Mouse (Mus musculus) urinary bladder, postnatal 36 days (tissue): Measurements from ENCODE around the gene Stk11ip.

Experiments used
- DNase-seq, 2 experiments: peaks; one replicate each; pipeline ENCODE4 v3.0.0; 2022; ENCODE audit warnings: low spot score in 2 of 2, mixed read lengths in 1 of 2

Gene Stk11ip

DNA sequence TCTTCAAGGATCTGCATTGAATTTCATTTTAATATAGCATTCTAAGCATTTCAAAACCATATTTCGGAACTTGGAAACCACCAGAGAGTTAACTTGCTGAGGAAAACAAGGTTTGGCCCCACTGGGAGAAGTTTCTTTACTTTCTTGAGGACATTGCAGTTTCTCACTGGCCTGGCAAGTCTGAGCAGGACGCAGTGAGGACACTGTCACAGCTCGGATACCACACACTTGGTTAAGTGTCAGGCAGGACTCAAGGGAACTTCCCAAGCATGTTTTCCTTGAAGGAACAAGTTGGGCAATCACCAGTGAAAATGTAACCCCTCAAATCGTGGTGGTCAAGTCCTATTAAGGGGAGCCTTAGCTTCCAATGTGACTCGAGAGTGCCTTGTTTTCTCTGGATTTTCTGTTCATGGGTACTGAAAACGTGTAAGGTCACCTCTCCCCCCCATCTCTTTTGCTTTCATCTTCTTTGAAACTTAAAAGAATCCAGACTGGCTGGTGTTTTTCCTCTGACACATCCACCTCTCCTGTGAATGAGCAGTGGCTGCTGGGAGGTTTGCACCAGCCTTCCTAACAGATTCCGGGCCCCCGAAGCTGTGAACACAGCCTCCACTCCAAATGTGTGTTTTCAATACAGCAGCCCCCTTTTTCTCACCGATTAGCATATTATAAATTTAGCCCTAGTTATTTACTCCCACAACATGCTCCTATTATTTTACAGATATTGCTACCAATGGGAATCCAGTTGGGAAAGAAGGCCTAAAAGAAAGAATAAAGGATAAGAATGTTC lies 16.9 kb upstream of the Stk11ip start:
- no peak for DNase-seq

DNA sequence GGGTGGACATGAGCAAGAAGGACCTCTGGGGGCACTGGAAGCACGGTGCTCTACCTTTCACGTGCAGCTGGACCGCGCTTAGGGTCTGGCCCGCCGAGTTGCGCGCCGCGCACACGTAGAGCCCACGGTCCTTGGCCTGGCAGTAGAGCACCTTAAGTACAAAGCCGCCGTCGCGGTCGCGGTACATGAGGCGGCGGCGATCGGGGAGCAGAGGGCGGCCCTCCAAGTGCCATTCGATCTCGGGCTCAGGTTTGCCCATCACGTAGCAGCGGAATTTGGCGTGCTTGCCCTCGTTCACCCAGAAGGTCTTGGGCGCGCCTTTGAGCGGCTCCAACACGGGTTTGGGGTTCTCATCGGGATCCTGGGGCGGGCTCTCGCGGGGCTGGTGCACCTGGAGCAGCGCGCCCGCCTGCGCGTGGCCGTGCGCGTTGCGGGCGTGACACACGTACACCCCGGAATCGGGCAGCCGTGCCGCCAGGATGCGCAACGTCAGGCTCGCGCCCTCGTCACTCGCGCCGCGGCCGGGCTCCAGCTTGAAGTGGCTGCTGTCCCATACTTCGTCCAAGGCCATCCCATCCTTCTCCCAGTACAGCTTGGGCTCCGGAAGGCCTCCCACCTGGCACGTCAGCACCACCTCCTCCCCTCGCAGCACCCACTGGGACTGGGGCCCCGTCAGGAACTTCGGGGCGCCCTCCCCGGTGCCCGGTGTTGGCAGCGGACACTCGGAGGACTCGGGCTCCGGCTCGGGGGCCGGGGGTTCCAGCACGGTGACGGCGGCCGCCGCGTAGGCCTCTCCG lies 16.0 kb upstream of the Stk11ip start:
- peak; percentile 53 to 55 for DNase-seq

DNA sequence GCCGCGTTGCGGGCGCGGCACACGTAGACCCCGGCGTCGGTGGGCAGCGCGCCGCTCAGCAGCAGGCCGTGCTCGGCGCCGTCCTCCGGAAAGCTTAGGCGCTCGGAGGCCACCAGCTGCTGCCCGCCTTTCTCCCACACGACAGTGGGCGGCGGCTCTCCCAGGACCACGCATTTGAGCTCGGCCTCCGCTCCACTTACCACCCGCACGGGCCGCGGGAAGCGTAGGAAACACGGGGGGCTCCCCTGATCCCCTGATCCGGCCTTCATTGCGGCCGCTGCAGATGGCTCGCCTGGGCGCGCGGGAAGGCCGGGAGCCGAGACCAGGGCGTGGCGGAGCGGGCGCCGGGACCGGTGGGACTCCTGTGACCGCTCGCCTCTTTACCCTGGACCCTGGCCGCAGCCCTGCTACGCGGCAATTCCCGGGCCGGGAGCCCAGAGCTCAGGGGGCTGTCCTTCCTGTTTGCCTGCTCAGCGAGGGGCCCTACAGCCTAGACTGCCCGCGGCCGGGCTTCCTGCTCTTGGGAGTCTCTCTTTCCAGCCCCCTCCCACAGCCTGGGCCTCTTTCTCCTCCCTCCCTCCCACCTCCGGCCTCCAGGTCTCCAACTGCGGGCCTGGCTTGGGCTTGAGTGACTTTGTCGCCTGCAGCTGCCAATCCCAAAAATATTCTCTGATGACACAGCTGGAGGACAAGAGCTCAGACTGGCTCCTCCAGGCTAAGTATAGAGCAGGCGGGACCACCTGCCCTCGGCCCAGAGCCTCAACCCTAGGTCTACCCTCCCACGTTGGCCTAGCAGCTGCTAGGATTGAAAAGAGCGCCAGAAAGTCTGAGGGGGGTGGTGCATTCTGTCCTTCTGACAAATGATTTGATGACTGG lies 15.1 kb upstream of the Stk11ip start, which contains the start of gene Obsl1:
Gene Obsl1, minus strand, starts transcription at position 497 of the 876 bp plus-strand sequence.
- DNase-seq: peak; percentile 42 to 63

DNA sequence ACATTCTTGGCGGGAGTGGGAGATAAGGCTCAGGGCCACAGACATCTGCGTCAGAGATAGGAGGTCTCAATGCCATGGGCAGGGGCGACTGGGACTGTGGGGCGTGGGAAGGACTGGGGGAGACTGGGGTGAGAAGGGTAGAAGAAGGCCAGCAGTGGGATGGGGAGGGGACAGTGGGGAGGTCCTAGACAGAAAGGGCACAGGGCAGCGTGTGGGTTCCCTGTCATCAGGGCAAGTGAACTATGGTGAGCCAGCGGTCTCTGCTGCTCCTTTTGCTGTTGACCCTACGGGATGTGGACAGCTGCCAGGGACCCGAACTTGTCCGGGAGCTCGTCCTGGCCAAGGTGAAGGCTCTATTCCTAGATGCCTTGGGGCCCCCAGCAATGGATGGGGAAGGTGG lies 14.3 kb upstream of the Stk11ip start, which contains the start of gene Inha:
Gene Inha, plus strand, starts transcription at position 72 of the 400 bp plus-strand sequence.
- DNase-seq: peak in 1 of 2 experiments; percentile 4

DNA sequence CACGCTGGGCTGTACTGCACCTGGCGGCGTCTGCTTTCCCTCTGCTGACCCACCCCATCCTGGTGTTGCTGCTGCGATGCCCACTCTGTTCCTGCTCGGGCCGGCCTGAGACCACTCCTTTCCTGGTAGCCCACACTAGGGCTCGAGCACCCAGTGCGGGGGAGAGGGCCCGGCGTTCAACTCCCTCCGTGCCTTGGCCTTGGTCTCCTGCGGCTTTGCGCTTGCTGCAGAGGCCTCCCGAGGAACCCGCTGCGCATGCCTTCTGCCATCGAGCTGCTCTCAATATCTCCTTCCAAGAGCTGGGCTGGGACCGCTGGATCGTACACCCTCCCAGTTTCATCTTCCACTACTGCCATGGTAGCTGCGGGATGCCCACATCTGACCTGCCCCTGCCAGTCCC lies 11.7 kb upstream of the Stk11ip start:
- peak in 1 of 2 experiments; percentile 0 for DNase-seq

DNA sequence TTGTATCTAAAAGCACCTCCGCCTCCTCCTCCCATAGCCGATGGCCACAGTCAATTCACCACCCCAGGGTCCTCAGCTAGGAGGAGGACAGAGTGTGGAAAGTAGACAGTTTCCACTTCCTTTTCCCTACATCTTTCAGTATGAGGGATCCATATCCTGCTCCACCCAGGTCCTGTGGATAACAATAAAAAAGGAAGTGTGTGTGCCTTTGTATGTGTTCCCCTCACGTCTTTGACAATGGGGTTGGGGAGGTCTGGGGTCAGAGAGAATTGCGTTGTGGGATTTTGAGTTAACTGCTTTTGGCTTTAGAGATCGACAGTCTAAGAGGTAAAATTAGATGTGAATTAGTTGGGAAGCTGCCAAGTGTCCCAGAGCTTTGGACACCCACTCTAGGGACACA lies 11.2 kb upstream of the Stk11ip start:
- no peak for DNase-seq

DNA sequence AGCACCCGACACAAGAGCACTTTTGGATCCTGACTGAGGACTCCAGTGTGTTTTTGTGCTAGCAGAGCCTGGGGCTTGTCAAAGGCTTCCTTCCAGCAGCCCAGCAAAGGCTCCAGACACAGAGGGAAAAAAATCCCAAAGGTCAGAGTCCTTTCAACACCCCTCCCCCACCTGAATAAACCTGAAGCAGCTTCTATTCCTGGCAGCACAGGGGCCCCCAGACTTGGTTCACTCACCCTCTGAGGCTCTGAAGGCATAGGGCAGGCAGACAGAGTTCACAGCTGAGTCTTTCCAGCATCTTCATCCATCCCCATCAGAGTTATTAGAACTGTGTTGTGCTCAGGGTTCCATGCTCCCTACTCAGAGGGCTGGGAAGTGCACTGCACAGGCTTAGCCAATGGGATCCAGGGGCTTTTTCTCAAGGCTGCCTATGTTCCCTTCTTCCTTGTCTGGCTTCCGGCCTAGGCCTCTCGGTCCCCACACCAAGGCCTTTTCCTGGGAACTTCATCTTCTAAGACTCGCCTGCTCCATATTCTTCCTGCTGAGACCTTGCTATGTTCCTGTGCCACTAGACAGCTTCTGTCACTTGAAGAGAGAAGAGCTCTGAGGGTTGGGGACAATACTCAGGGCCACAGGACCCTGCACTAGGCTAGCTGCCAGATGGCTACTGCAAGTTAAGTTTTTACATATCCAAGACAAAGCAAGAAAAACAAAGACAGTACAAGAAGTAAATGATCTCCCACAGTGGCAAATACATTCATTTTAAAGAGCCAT lies 9.7 kb upstream of the Stk11ip start:
- DNase-seq: no peak

DNA sequence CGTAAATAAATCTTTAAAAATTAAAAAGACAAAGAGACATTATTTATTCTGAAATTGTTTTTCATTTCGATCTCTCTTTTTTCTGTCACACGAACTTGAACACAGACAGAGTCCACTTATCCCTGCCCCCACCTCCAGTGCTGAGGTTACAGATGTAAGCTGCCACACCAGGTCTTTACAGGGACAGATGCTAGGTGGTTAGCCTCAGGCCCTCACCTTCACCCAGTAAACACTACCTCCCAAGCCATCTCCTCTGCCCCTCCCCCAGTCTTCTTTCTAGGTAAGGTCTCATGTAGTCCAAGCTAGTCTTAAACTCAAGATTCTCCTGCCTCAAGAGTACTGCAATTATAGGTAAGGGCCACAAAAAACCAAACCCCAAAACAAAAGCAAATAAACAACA lies 8.8 kb upstream of the Stk11ip start:
- DNase-seq: no peak

DNA sequence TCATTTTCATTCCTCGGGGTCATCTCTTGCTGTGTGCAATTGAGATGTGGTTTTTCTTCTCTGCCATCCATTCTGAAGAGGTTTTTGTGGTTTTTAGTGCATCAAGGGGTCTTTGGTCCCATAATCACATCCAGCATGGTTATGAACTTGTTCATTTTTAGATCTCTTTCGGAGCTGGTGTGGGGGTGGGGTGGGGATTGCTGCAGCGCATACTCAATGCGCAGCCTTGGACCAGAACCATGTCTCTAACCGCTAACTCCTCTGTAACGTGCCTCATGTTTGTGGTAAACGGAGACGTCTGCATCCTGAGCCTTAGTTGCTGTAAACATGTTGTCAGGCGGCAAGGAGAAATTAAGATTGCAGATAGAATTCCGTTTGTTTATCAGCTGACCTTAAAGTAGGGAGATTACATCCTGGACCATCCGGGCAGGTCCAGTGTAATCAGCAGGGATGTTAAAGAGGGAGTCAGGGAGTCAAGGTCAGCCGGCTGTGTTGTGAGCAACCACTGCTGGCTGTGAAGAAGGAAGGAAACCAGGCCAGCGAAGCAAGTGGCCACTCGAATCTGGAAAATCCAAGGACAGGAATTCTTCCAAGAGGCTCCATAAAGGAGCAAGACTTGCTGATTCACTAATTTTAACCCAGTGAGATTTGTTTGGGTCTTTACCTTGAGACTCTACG lies 4.5 kb upstream of the Stk11ip start:
- DNase-seq: no peak

DNA sequence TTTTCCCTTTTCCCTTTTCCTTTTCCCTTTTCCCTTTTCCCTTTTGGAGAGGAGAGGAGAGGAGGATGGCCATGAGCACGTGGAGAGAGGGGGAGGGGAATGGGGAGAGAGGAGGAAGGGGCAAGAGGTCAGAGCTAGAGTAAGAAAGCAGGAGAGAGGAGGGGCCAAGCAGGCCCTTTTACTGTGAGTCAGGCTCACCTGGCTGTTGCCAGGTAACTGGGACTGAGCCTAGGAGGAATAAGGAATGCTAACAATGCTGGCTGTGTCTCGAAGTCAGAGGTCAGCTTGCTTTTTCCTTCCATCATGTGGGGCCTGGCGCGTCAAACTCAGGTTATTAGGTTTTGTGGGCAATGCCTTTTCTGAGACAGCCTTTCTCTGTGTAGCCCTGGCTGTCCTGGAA lies 3.3 kb upstream of the Stk11ip start:
- no peak for DNase-seq

DNA sequence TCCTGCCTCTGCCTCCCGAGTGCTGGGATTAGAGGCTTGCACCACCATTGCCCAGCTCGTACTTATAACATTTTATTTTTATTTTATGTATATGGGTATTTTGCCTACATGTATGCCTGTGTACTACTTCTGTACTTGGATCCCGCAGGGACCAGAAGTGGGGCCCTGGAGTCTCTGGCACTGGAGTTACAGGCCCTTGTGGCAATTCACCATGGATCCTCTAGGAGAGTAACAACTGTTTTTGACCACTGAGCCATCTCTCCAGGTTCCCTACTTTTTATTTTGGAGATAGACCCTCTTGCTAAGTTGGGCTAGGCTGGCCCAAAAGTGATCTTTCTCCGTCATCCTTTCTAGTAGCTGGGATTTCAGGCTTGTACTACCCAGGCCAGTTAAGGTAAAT lies 2.9 kb upstream of the Stk11ip start:
- no peak for DNase-seq

DNA sequence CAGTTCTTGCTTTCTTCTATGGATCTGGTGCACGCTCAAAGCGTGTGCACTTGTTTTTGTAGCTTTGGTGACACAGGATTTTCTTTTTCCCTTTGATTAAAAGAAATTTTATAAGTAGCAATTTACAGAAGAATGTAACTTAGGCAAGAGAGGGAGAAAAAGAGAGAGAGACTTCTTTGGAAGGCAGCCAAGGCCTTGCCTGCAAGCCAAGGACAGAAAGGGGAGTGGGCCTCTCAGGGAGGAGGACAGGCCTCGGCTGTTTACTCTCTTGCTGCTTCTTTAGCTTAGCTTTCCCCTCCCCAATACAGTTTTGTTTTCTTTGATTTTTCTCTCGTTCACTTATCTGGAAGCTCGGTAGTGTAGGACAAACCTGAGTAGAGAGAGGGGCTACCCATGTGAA lies 1.8 kb upstream of the Stk11ip start:
- DNase-seq: no peak

DNA sequence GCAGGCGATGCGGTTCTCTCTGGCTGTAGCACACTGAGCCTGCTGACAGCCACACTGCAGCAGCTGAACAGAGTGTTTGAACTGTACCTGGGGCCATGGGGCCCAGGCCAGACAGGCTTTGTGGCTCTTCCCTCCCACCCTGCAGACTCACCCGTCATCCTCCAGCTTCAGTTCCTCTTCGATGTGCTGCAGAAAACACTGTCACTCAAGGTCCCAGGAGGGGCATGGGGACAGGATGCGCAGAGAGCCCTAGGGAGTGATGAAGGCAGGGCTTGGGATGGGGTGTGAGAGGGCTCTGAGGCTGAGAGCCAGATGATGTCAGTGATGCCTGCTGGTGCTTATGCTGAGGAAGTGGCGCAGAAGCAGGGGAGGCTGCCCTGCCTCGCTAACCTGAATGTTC lies 3.4 kb downstream of the Stk11ip start:
- DNase-seq: no peak

DNA sequence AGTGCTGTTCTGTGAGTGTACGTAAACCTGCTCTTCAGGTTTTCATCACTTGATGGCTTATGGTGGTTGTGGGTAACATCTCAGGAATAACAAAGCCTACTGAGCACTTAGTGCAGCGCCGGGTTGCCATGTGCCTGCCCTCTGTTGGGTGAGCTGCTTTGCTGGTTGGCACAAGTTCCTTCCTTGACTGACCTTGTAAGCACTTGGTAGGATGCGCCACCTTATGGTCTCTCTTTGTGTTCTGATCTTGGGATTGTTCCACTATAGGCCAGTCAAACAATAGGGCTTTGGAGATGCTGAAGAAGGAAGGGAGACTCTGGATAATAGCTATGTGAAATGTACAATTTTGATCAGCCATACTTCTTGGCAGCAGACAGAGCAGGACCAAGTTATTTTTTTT lies 9.2 kb downstream of the Stk11ip start:
- no peak for DNase-seq

DNA sequence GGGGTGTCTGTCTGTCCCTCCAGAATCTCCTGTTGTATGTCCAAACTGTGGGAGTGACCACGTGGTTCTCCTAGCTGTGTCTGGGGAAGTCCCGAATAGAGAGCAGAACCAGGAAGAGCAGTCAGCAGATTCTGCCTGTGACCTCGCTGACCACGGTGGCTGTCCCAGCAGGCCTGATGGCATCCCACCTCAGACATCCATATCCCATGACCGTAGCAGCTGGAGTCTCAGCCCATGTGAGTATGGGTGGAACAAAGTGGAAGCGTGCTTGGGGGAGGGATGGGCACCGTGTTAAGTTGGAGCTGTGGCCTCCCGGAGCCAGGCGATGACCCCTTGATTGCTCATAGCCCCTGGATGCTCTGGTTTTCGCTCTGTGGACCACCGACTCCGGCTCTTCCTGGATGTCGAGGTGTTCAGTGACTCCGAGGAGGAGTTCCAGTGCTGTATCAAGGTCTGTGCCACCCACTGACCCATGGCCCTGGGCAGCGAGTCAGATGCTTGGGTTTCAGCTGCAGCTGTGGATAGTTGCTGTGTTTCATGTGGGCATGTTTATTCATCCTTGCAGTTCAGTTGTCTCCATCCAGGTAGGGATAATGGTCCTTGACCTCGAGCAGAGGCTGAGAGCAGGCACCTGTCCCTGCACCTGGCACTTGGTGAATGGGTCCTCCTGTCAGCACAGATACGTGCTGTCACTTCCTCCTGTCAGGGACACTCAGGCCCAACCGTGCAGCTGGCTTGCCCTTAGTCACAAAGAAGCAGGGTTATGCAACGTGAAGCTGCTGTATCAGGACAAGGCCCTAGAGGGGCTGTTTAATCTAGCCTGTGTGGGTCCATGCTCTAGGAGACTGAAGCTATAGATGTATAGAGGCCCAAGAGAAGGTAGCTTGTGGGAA lies 11.2 kb downstream of the Stk11ip start:
- DNase-seq: no peak

DNA sequence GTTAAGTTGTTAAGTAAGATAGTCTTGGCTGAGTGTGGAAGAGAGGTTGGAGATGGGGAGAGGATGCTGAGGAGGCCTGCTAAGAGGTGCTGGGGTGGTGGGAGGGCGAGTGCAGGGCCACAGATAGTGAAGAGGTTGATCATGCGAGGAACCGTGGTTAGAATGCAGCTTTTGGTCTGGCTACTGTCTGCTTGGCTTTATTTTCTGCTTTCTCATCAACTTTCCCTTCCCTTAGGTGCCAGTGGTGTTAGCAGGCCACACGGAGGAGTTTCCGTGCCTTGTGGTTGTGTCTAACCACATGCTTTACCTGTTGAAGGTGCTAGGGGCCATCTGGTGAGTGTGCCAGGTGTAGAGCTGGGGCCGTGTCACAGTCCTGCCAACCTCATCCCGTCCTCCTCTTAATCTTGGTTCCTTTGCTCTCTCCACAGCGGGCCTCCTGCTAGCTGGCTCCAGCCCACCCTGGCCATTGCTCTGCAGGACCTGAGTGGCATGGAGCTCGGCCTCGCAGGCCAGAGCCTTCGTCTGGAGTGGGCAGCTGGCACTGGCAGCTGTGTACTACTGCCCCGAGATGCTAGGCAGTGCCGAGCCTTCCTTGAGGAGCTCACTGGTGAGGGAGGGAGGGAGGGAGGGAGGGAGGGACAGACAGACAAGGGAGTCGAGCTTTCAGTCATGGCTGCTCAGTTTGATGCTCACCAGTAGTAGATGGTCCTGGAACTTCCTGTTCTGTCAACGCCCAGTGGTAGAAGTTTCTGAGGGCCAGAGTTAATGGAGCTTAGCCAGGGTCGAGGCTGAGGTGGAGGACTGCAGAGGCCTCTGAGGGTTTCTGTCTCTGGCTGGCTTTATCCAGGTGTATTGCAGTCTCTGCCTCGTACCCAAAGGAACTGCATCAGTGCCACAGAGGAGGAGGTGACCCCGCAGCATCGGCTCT lies 12.3 kb downstream of the Stk11ip start:
- DNase-seq: no peak

DNA sequence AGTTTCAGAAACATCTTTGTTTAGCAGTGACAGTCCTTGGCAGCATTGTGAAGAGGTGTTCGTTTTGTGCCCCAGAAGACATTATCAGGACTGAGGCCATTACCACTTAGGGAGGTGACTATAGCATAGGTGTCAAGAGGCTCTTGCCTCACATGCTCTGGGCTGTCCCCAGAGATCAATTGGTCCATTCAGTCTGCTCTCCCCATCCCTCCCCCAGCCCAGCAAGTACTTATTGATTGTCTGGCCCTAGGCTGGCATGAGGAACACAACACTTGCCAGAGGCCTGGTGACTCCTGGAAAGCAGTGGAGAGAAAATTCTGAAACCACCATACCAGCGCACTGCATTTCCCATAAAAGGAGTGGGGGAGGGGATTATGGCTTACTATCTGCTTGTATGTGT lies 16.3 kb downstream of the Stk11ip start:
- DNase-seq: no peak

DNA sequence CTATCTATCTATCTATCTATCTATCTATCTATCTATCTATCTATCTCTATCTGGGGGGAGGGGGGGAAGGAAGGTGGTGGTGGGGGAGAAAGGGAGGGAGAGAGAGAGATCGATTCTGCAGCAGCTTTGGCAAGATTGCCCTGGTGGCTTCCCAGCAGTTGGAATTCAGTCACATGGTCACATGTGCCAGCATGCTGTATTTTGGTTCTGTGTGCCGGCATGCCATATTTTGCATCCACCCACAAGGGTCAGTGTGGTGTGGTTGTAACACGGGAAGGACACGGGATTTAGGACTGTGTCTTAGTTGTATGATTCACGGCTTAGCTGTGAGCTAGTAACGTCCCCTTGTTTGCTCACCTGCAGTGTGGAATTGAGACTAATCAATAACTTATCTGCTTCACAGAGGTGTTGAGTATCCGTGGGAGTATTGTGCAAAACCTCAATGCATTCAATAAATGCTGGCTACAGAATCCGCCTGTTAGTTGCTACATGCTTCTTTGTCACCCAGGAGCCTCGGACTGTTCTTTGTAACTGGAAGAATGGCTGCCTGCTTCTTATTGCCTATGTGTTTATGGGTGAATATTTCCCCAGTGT lies 17.4 kb downstream of the Stk11ip start:
- no peak for DNase-seq
